Mouse (Mus musculus) kidney, postnatal 14 days (tissue): ENCODE data around the gene Rsrc1.
A peak's percentile ranks its signal among the peaks of the same experiment; 100 is the strongest.

ENCODE experiments used
- DNase-seq: peaks from one replicate; pipeline ENCODE4 v3.0.0; 2022; ENCODE audit warnings: mixed read lengths

The Rsrc1 gene

GRCm38 (mm10) chr3:67284039-67284438 is 302.8 kb downstream of the Rsrc1 start:
- DNase-seq, result no peak

GRCm38 (mm10) chr3:67284848-67285247 is 303.7 kb downstream of the Rsrc1 start:
- DNase-seq, result peak; percentile 4

GRCm38 (mm10) chr3:67288664-67289063 is 307.5 kb downstream of the Rsrc1 start:
- no peak for DNase-seq

- no peak for DNase-seq
Observed at GRCm38 (mm10) chr3:67289482-67289881, 308.3 kb downstream of the Rsrc1 start.

GRCm38 (mm10) chr3:67308725-67309124 is 327.5 kb downstream of the Rsrc1 start:
- no peak for DNase-seq

- DNase-seq, result no peak
Observed at GRCm38 (mm10) chr3:67309644-67310311, 328.6 kb downstream of the Rsrc1 start.

GRCm38 (mm10) chr3:67311436-67311835 is 330.2 kb downstream of the Rsrc1 start:
- DNase-seq, result no peak

- DNase-seq, result no peak
Observed at GRCm38 (mm10) chr3:67322422-67322821, 341.2 kb downstream of the Rsrc1 start.

GRCm38 (mm10) chr3:67339558-67339957 is 358.4 kb downstream of the Rsrc1 start:
- DNase-seq, result no peak

GRCm38 (mm10) chr3:67340921-67341320 is 359.7 kb downstream of the Rsrc1 start:
- DNase-seq, result no peak

- no peak for DNase-seq
Observed at GRCm38 (mm10) chr3:67343004-67343662, 361.9 kb downstream of the Rsrc1 start.

GRCm38 (mm10) chr3:67344599-67344998 is 363.4 kb downstream of the Rsrc1 start:
- DNase-seq, result peak; percentile 55

GRCm38 (mm10) chr3:67346674-67347073 is 365.5 kb downstream of the Rsrc1 start:
- DNase-seq, result no peak

GRCm38 (mm10) chr3:67351406-67352127 is 370.4 kb downstream of the Rsrc1 start:
- DNase-seq, result no peak

- peak; percentile 25 for DNase-seq
Observed at GRCm38 (mm10) chr3:67352128-67352762, 371.1 kb downstream of the Rsrc1 start.

GRCm38 (mm10) chr3:67352763-67353149 is 371.6 kb downstream of the Rsrc1 start:
- DNase-seq, result no peak

GRCm38 (mm10) chr3:67358376-67358775 is 377.2 kb downstream of the Rsrc1 start:
- no peak for DNase-seq

- no peak for DNase-seq
Observed at GRCm38 (mm10) chr3:67366087-67366892, 385.1 kb downstream of the Rsrc1 start.

GRCm38 (mm10) chr3:67367481-67367880 is 386.3 kb downstream of the Rsrc1 start:
- DNase-seq, result no peak

- DNase-seq, result no peak
Observed at GRCm38 (mm10) chr3:67369407-67370079, 388.4 kb downstream of the Rsrc1 start.

GRCm38 (mm10) chr3:67372194-67372593 is 391.0 kb downstream of the Rsrc1 start:
- no peak for DNase-seq

- no peak for DNase-seq
Observed at GRCm38 (mm10) chr3:67372781-67373180, 391.6 kb downstream of the Rsrc1 start.
